Mouse (Mus musculus) embryonic fibroblast, embryonic 13.5 days (primary cell): ENCODE measurements around the gene Rrh.

Experiments
- CTCF ChIP-seq: IDR thresholded peaks from 2 replicates; pipeline ENCODE4 v1.5.1; 2011; ENCODE audit warnings: mild to moderate bottlenecking, control low read depth, low read length, moderate library complexity, borderline replicate concordance; ENCODE audit not compliant: insufficient read depth
- POLR2A ChIP-seq: IDR thresholded peaks from 2 replicates; pipeline ENCODE4 v1.6.1; 2011; ENCODE audit warnings: low read depth, mild to moderate bottlenecking, control low read depth, low read length, moderate library complexity

GRCm38 (mm10) chr3:129862592-129862991 is 40.2 kb upstream of the Rrh start:
- TF ChIP-seq CTCF: no peak
- no peak for TF ChIP-seq POLR2A
